Mouse (Mus musculus): ENCODE data around the gene Xdh. TPM values are rescaled to one million over a fixed set of nuclear protein-coding genes. Genes with fewer than 3 reads are reported as not detected.

The Xdh gene
- total RNA-seq, 2 experiments from 2014 or later: 26.5 to 62.8 TPM

Other genes starting within 250 kb of the Xdh start
- gene Galnt14, start 239.7 kb downstream of the Xdh start, total RNA-seq (2014; fragmentation: Nextera tagmentation): not detected in 2 replicates
- gene Galnt14, start 239.7 kb downstream of the Xdh start, total RNA-seq (2017): 0.13 TPM in 1 of 2 replicates, not detected in the other
- gene Ehd3, start 146.1 kb downstream of the Xdh start, total RNA-seq (2014; fragmentation: Nextera tagmentation): 0.26 TPM in 1 of 2 replicates, not detected in the other
- 0.31 and 0.43 TPM in 2 replicates for gene Ehd3, start 146.1 kb downstream of the Xdh start, total RNA-seq (2017)
- not detected in 2 replicates for gene Srd5a2, start 97.7 kb upstream of the Xdh start, total RNA-seq (2014; fragmentation: Nextera tagmentation)
- gene Srd5a2, start 97.7 kb upstream of the Xdh start, total RNA-seq (2017): not detected in 2 replicates

All from granulocyte monocyte progenitor cell, adult 5-6 weeks (primary cell).